Mouse (Mus musculus): ENCODE measurements around the gene Olfr1412.

Gene Olfr1412

GRCm38 (mm10) chr1:92637501-92638172 is 52.1 kb downstream of the Olfr1412 start:
- no peak for DNase-seq (ENCODE audit: low read depth, low spot score)

GRCm38 (mm10) chr1:92638181-92638580 is 52.6 kb downstream of the Olfr1412 start:
- no peak for DNase-seq (ENCODE audit: low read depth, low spot score)

DNA sequence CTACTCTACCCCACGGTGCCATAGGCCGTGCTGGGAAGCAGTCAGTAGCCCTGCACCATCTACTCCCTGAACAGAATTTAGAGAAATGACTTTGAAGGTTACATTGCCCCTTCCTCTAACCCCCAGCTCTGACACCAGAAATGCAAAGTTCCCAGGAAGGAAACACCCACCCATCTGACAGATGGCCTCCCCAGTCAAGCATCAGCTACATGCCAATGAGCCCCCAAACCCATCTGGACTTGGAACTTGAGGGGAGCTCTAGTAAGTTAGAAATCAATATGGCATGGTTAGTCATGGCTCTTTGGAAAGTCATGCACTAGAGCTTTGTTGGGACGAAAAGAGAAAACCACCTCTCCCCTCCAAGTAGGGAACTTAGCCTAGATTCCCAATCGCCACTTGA is 53.2 kb downstream of the Olfr1412 start:
- no peak for DNase-seq (ENCODE audit: low read depth, low spot score)

DNA sequence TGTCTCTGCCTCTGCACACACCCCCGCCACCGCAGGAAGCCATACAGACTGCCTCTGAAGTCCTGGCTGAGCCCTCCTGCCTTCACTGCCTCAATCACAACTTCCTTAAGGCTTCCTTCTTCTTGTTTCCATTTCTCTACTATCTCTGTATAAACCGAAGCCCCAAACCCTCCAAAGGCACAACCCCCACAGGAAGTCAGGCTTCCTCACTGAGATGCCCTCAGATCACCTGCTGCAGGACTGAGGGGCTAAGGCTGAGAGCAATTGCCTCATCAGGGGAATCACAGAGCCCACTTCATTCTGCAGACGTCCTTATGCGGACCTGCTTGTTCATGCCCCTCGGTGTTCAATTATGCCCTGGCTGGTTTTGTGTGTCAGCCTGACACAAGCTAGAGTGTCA is 54.8 kb downstream of the Olfr1412 start:
- no peak for DNase-seq (ENCODE audit: low read depth, low spot score)
